Mouse (Mus musculus) limb, embryonic 10.5 days (tissue): ENCODE results near the gene Fam222a. TPM values are rescaled to one million over a fixed set of nuclear protein-coding genes. Genes with fewer than 3 reads are reported as not detected.

Experiments used
- DNase-seq: peaks from one replicate; pipeline ENCODE4 v3.0.0-alpha.2; 2017; ENCODE audit warnings: low spot score
- H3K27ac ChIP-seq: fragments of 300-500 bp; sonication (generic); 2 replicates; pipeline ENCODE4 v1.5.1; 2016; ENCODE audit warnings: mild to moderate bottlenecking
- H3K27me3 ChIP-seq: fragments of 300-500 bp; sonication (generic); 2 replicates; pipeline ENCODE4 v1.6.1; 2016; ENCODE audit warnings: low read depth, mild to moderate bottlenecking; ENCODE audit not compliant: poor library complexity, severe bottlenecking
- H3K36me3 ChIP-seq: fragments of 300-500 bp; sonication (generic); 2 replicates; pipeline ENCODE4 v1.6.1; 2016; ENCODE audit warnings: mild to moderate bottlenecking, moderate library complexity
- H3K4me1 ChIP-seq: fragments of 300-500 bp; sonication (generic); 2 replicates; pipeline ENCODE4 v1.6.1; 2016
- H3K4me3 ChIP-seq: fragments of 300-500 bp; sonication (generic); 2 replicates; pipeline ENCODE4 v1.5.1; 2016; ENCODE audit warnings: mild to moderate bottlenecking, moderate library complexity
- H3K9me3 ChIP-seq: fragments of 300-500 bp; sonication (generic); replicated peaks from 2 replicates; pipeline ENCODE4 v1.6.1; 2016; ENCODE audit warnings: mild to moderate bottlenecking
- WGBS: fragments of 180-500 bp; shearing (Covaris S2); methylation state at CpG from one replicate; pipeline ENCODE4 v1.1.7; 2016; 5-methylcytosine and 5-hydroxymethylcytosine counted together
- polyA plus RNA-seq: library from polyadenylated mRNA; unstranded; fragments of >200 nt; fragmentation: Nextera tagmentation; extraction: Ambion mirVana; gene quantifications from 2 replicates; pipeline ENCODE4 v1.2.1, GENCODE M21; 2016

Fam222a gene
- polyA plus RNA-seq, 1 experiment from 2014 or later: 1.9 TPM

DNA sequence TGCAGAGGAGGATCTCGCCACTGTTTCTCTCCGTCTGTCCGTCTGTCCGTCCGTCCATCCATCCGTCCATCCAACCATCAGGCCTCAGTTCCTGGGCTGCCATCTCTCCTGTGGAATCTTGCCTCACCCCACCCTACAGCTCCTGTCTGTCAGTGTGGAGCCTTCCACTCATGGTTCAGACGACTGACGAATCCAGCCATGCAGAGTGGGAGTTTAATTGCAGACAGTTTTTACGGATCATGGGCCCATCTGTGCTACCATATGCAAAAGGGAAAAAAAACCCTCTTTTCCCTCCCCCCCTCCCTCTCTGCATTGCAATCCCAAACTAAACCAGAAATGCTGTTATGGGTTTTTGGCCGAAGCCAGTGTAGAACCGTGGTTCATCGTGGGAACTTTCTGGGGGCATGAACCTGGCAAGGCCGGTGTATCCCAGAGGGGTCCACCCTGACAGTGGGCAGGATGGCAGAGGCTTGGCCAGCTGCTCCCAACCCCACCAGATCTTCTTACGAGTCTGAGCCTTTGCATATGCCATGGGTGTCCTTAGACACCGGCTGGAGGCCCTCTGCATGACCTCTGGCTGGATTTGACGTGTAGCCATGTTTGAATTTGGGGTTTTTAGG, 8.3 kb downstream of the Fam222a start:
- no peak for DNase-seq
- Histone ChIP-seq H3K4me1 (peaks cover 56% of the 10 kb centered on the region), H3K9me3 (no peaks in the 10 kb centered on the region), H3K36me3 (peaks cover 3% of the 10 kb centered on the region; the same call in 1 of the 2 replicates), H3K27me3 (peaks cover 55% of the 10 kb centered on the region), H3K4me3 (no peak overlapping the region), H3K27ac (no peak overlapping the region)
- WGBS: 93% methylated on average over 16 of the region's 16 CpGs

- Histone ChIP-seq H3K9me3 (no peaks in the 10 kb centered on the region), H3K4me1 (peaks cover 38% of the 10 kb centered on the region), H3K27me3 (peaks cover 32% of the 10 kb centered on the region), H3K27ac (no peak overlapping the region), H3K4me3 (no peak overlapping the region), H3K36me3 (peaks cover 3% of the 10 kb centered on the region; the same call in 1 of the 2 replicates)
- WGBS: 75% methylated on average over 20 of the region's 20 CpGs
- no peak for DNase-seq
These were observed 10.5 kb downstream of the Fam222a start for GRCm38 (mm10) chr5:114578361-114578760.

- peak overlapping the region; percentile 19; the same call in 1 of the 2 replicates for H3K27ac ChIP-seq
- H3K9me3 ChIP-seq: no peaks in the 10 kb centered on the region
- H3K4me3 ChIP-seq: no peak overlapping the region
- no peak for DNase-seq
- H3K4me1 ChIP-seq: peaks cover 41% of the 10 kb centered on the region
- H3K36me3 ChIP-seq: peaks cover 3% of the 10 kb centered on the region; the same call in 1 of the 2 replicates
- peaks cover 26% of the 10 kb centered on the region for H3K27me3 ChIP-seq
- 62% methylated on average over 8 of the region's 8 CpGs for WGBS
These were observed 12.0 kb downstream of the Fam222a start for GRCm38 (mm10) chr5:114579714-114580357.

DNA sequence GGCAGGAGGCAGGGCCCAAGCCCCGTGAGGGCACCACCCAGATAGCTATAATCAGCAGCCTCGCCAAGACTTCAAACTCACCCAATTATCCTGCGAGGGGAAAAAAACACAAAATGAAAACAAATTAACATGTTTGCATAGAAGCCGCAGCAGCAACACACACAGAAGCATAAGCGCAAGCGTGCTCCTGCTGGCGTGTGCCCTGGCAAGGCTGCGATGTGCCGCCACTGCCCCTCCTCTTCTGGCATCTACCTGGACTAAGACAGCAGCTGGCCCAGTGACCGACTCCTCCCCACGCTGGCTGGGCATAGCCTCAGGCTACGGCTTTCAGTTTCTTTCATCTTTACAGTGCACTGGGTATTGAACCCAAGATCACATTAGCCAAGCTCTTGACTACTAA, 13.7 kb downstream of the Fam222a start:
- DNase-seq: no peak
- Histone ChIP-seq H3K27ac (no peak overlapping the region), H3K27me3 (peaks cover 22% of the 10 kb centered on the region), H3K4me1 (peaks cover 42% of the 10 kb centered on the region), H3K4me3 (no peak overlapping the region), H3K9me3 (no peaks in the 10 kb centered on the region), H3K36me3 (peaks cover 3% of the 10 kb centered on the region; the same call in 1 of the 2 replicates)
- 87% methylated on average over 12 of the region's 12 CpGs for WGBS

DNA sequence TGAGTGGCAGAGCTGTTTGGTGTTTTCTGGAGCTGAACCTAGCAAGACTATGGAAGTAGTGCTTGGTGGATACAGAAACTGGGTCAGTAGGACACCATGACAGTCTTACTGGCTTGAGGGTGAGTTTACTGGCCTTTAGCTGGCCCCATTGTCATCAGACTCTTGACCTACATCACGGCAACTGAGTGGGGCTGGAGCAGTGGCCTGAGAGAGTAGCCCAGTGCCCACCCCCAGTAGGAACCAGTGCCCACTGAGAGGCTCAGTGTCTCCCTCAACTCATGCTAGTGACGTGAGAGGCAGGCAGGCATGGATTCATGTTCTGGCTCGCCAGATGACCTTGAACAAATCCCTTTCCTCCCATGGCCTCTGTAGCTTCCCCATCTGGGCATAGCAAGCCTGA, 15.2 kb downstream of the Fam222a start:
- H3K9me3 ChIP-seq: no peaks in the 10 kb centered on the region
- no peak overlapping the region for H3K27ac ChIP-seq
- no peak overlapping the region for H3K4me3 ChIP-seq
- H3K36me3 ChIP-seq: peaks cover 3% of the 10 kb centered on the region; the same call in 1 of the 2 replicates
- peaks cover 28% of the 10 kb centered on the region for H3K27me3 ChIP-seq
- DNase-seq: no peak
- 79% methylated on average over 3 of the region's 3 CpGs for WGBS
- H3K4me1 ChIP-seq: peaks cover 49% of the 10 kb centered on the region

GRCm38 (mm10) chr5:114583490-114584175, 15.8 kb downstream of the Fam222a start:
- peaks cover 3% of the 10 kb centered on the region; the same call in 1 of the 2 replicates for H3K36me3 ChIP-seq
- no peak overlapping the region for H3K4me3 ChIP-seq
- DNase-seq: no peak
- H3K27ac ChIP-seq: no peak overlapping the region
- peaks cover 28% of the 10 kb centered on the region for H3K27me3 ChIP-seq
- peaks cover 55% of the 10 kb centered on the region for H3K4me1 ChIP-seq
- H3K9me3 ChIP-seq: no peaks in the 10 kb centered on the region
- WGBS: 77% methylated on average over 12 of the region's 12 CpGs

GRCm38 (mm10) chr5:114584293-114585104, 16.7 kb downstream of the Fam222a start:
- DNase-seq: no peak
- Histone ChIP-seq H3K9me3 (no peaks in the 10 kb centered on the region), H3K27me3 (peaks cover 28% of the 10 kb centered on the region), H3K4me3 (no peak overlapping the region), H3K36me3 (peaks cover 2% of the 10 kb centered on the region; the same call in 1 of the 2 replicates), H3K4me1 (peaks cover 62% of the 10 kb centered on the region), H3K27ac (peak overlapping the region; percentile 32; the same call in 1 of the 2 replicates)
- WGBS: 68% methylated on average over 14 of the region's 14 CpGs

DNA sequence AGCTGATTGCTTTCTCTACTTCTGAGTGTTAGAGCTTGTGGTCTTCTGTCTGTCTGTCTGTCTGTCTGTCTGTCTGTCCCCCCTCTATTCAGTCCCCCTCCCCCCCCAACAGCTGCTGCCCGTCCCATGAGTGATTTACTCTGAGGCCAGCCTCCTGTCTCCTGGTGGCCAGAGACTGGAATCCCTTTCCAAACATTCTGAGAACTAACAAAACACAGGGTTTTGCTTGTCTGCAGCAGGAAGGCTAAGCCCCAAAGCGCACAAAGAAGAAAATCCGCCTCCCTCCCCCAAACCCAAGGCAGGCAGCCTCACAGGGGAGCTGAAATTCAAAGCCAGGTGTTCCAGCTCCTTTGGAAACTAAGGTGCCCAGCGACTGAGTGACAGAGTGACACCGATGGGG, 17.9 kb downstream of the Fam222a start:
- no peak for DNase-seq
- peaks cover 68% of the 10 kb centered on the region for H3K4me1 ChIP-seq
- no peaks in the 10 kb centered on the region for H3K9me3 ChIP-seq
- H3K27ac ChIP-seq: 0 out of 2 replicates have a peak overlapping the region, but pooled peaks have one; percentile 33
- no peaks in the 10 kb centered on the region for H3K36me3 ChIP-seq
- H3K4me3 ChIP-seq: no peak overlapping the region
- peaks cover 28% of the 10 kb centered on the region for H3K27me3 ChIP-seq
- WGBS: 15% methylated on average over 5 of the region's 5 CpGs

- WGBS: 38% methylated on average over 9 of the region's 9 CpGs
- Histone ChIP-seq H3K36me3 (no peaks in the 10 kb centered on the region), H3K27ac (no peak overlapping the region), H3K9me3 (no peaks in the 10 kb centered on the region), H3K4me1 (peaks cover 90% of the 10 kb centered on the region), H3K4me3 (no peak overlapping the region), H3K27me3 (peaks cover 28% of the 10 kb centered on the region)
- peak; percentile 91 for DNase-seq
These were observed 20.1 kb downstream of the Fam222a start for GRCm38 (mm10) chr5:114587908-114588307.

DNA sequence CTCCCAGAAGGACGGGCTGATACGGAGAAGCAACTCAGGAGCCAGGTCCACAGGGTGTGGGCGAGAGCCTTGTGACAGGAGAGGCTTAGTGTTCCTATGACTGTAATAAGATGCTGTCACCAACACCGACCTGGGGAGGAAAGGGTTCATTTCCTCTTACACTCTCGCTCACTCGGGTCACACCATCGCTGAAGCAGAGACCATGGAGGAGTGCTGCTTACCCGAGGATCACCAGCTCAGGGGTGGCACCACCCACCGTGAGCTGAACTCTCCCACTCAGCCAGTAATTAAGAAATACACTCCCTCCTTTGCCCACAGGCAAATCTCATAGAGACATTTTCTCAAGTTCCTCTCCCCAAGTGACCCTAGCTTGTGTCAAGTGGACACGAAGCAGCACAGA, 20.6 kb downstream of the Fam222a start:
- H3K27ac ChIP-seq: no peak overlapping the region

GRCm38 (mm10) chr5:114589026-114589425, 21.2 kb downstream of the Fam222a start:
- Histone ChIP-seq H3K27ac (no peak overlapping the region), H3K36me3 (no peaks in the 10 kb centered on the region), H3K9me3 (no peaks in the 10 kb centered on the region), H3K27me3 (peaks cover 24% of the 10 kb centered on the region), H3K4me1 (peaks cover 91% of the 10 kb centered on the region), H3K4me3 (no peak overlapping the region)
- WGBS: 35% methylated on average over 6 of the region's 6 CpGs
- no peak for DNase-seq

More for the DNA sequence above, 20.6 kb downstream of the Fam222a start:
- no peaks in the 10 kb centered on the region for H3K9me3 ChIP-seq
- no peak overlapping the region for H3K4me3 ChIP-seq
- H3K27me3 ChIP-seq: peaks cover 28% of the 10 kb centered on the region
- H3K36me3 ChIP-seq: no peaks in the 10 kb centered on the region
- H3K4me1 ChIP-seq: peaks cover 91% of the 10 kb centered on the region
- 64% methylated on average over 10 of the region's 10 CpGs for WGBS
- DNase-seq: no peak

- H3K4me1 ChIP-seq: peaks cover 91% of the 10 kb centered on the region
These were observed 21.6 kb downstream of the Fam222a start for GRCm38 (mm10) chr5:114589454-114589853.

More at GRCm38 (mm10) chr5:114589454-114589853, 21.6 kb downstream of the Fam222a start:
- Histone ChIP-seq H3K27me3 (peaks cover 21% of the 10 kb centered on the region), H3K27ac (no peak overlapping the region; the same call in 1 of the 2 replicates), H3K36me3 (no peaks in the 10 kb centered on the region), H3K4me3 (no peak overlapping the region), H3K9me3 (no peaks in the 10 kb centered on the region)
- 48% methylated on average over 2 of the region's 2 CpGs for WGBS
- DNase-seq: no peak
